Mouse (Mus musculus) A20 (cell line): Measurements from ENCODE around the gene Tcea2.

Experiments used
- DNase-seq: peaks from one replicate; pipeline ENCODE4 v3.0.0-alpha.2; 2011; ENCODE audit warnings: low read depth, low spot score

Gene Tcea2

DNA sequence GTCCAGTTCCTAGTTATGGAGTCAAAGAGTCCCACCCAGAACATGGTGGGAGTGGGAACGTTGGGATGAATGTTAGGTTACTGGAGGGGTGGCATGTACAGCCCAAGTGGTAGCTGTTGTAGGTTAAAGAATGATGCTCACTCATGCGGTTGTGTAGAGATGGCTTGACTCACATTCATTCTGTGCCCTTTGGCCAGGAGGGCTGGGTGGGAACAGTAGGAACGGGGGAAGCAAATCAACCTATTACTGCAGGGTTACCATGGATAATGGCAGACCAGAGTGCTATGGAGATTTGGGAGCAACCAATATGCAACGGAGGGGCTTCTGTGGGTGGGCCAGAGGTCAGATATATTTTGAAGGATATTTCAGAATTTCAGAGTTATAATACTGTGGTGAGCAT, 5.2 kb upstream of the Tcea2 start:
- no peak for DNase-seq

DNA sequence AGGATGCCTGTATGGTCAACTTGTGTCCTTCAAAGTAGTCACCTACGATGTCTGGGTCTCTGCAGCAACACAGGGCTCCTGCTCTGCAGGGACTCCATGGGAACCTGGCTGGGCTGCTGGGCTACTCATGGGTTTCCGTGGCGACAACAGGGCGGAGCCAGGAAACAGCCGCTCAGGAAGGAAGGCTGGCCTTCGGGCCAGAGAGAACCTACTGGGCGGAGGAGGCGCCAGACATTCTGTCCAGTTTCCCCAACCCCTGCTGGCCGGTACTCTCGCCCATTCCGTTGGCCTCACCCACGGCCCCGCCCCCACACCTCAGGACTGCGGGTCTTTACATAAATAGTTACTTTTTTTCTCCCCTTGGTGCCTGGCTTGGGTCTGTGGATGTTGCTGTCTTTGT, 4.7 kb upstream of the Tcea2 start:
- DNase-seq = no peak

DNA sequence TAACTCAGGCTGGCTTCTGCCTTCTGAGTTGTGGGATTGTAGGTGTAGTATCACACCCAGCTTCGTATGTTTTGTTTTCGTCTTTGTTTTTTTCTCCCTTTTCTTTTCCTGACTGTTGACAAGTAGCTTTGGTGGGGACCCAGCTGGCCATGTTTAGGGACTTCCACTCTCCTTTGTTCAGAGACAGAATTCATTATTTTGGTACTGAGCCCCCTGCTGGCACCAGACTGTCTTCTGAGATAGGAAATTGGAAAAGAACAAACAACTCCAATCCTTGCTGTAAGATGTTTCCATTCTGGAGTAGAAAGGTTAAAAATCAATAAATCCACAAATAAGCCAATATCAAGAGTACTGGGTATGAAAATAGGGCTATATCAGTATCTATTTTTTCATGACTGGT, 3.7 kb upstream of the Tcea2 start:
- DNase-seq = no peak

DNA sequence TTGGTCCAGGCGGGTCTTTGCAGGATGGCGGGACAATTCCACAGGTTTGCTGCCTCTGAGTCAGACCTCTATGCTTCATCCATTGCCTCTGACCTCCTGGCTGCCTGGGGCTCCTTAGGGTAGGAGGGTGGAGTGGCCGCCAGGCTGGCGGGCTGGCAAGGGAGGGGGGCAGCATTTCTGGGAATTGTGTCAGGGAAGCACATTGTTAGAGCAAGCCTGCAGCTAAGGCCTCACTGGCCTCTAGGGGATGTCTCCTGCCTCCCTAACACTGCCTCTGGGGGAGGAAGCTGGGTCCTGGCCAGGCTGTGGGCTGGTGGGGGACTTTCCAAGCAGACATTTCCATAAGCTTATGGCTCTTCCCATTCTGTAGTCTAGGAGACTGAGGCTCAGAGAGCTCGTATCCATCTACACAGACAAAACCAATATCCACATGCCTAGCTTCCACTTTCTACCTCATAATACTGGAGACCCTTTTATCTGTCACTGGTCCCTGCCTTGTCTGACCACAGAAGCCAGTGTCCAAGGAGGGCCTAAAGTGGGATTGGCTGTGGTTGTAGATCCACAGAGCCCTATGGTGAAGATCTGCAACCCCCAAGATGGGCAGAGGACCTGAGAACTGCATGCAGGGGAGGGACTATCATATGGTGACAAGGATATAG, 2.9 kb upstream of the Tcea2 start:
- no peak for DNase-seq

DNA sequence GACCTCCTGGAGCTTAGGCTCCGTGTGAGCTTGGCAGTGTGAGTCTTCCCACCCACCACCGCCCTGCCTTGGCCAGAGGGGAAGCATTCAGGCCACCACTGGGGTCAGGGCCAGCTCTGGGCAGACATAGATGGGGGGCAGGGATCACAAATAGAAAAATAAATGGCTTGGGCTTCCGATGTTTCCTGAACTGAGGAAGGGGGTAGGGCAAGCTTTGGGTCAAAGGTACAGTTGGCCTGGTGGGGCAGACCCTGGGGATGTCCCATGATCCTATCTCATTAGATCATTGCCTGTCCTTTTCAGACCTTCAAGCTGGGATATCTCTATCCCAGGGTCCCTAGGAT, 2.4 kb upstream of the Tcea2 start:
- DNase-seq = no peak

DNA sequence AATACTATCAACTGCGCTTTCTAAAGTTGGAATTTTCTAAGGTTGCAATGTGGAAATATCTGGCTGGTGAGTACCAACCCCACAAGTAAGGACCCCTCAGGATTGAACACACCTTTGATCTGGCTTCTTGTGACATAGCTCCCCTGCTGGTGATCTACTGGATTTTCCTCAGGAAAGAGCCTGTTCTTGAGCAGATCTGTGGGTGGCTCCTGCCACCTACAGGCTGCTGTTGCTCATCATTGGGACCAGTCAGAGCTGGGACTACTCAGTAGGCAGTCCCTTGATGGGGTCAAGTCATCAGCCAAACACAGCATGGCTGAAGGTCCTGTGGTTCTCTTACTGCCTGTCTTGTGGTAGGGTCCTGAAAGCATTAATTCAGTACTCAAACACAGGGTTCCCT, 1.3 kb upstream of the Tcea2 start:
- DNase-seq = peak; percentile 90

DNA sequence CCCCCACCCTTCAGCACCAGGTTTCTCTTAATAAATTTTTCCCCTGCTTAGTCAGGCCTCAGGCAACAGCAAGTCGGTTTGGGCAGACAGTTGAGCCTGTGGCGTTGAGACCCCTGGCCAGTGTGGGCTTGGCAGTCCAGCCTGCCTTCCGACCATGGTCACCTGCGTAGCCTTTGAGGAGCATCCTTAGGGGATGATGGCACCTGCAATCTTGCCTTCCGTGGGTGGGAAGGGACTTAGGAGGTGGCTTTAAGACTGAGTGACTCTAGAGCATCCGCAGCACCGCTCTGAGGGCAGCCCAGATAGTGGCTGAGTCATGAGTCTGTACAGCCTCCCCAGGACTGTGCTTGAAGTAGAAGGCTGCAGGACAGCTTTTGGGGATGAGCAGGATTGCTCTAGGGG, 607 bp downstream of the Tcea2 start:
- peak; percentile 59 for DNase-seq

DNA sequence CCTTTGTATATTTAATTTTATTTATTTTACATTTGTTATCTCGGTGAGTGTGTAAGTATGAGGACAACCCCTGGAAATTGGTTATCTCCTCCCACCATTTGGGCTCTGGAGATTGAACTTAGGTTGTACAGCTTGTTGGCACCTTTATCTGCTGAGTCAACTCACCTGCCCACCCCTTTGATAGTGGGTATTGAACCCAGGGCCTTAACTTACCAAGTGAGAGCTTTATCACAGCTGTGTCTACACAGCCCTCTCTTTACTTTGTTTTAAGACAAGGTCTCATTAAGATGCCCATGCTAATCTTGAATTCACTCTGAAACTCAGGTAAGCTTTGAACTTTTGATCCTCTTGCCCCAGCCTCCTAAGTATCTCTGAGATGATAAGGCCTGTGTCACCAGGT, 1.9 kb downstream of the Tcea2 start:
- DNase-seq = no peak

DNA sequence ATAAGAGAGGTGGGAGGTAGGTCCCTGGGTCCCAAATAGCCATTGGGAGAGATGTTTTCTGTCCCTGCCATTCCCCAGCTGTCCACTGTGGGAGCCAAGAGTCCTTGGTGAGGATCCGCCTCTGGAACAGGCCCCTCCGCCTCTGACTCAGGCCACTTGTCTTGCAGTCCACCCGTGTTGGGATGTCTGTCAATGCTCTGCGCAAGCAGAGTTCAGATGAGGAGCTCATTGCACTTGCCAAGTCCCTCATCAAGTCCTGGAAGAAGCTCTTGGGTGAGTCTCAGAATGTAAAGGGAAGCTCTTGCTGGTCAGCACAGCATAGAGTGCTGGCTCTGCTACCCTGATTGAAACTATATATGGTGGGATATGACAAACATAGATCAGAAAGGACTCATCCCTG, 3.3 kb downstream of the Tcea2 start:
- DNase-seq = no peak

DNA sequence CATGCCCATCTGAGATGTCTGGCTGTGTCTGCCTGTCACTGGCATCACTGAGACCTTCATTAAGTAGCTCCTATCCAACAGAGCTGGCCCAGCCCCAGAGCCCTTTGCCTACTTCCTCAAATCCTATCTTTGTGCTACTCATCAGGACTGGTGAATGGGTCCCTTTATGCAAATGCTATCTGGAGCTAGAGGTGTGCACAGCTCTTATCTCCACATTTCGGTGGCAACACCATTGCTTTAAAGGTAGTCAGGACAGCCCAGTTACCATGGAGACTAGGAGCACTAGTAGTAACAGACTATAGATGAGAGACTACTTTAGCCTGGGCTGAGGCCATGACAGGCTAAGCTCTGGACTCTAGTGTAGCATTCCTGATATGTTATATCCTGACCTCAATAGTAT, 4.6 kb downstream of the Tcea2 start:
- DNase-seq = peak; percentile 51

DNA sequence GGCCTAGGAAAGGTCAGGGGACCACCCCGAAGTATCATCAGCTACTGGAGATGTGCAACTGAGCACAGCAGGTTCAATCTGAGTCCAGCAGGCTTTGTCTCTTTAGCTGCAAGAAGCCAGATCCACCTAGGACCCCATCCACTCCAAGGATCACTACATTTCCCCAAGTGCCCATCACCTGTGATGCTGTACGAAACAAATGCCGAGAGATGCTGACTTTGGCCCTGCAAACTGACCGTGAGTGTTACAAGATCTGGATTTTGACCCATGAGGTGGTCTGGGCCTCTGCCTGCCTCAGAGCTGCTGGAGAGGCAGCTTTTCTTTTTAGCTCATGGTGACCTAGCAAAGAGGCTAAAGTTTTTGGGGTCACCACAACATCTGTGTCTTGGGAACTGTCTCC, 5.6 kb downstream of the Tcea2 start:
- no peak for DNase-seq

DNA sequence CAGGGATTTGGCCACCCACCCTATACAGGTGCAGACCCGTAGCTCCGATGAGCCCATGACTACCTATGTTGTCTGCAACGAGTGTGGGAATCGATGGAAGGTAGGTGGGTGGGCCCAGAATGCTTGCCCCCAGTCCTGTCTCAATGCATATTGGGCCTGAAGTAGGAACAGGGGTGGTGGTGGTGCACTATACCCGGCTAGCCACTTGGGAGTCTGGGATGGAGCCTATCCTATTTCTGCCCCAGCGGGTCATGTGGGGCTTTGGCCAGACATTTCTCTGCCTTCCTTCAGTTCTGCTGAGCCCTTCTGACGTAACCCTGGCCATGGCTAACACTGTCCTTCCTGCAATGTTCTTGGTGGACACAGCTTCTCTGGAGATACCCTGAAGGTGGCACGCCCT, 7.5 kb downstream of the Tcea2 start:
- no peak for DNase-seq

DNA sequence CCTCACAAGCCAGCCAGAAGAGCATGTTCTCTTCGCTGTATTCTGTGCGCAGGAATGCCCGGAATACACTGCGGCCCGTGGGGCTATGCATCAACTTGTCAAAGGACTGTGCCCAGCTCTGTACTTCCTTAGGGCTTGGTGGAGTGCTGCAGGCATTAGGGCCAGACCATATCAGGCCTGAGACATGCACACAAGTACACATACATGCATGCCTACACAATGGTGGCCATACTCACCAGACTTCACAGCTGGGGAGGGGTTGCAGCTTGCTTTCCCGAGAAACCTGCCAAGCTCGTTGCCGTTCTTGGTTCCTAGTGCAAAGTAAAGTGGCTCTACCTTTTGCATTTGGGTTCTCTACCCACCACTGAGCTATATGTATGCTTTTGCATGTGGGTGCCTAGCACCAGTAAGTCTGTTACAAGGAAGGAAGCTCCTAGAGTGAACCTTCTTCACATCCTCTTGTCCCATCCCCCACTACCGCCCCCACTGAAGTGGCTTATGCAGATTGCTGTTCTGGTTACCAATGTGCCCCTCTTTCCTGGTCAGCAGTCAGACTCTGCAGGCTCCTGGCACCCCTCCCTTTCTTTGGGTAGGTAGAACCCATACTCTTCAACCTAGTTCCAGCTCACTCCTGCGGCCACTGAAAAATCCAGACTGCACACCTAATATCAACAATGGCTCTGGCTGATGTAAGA, 9.5 kb downstream of the Tcea2 start:
- no peak for DNase-seq

DNA sequence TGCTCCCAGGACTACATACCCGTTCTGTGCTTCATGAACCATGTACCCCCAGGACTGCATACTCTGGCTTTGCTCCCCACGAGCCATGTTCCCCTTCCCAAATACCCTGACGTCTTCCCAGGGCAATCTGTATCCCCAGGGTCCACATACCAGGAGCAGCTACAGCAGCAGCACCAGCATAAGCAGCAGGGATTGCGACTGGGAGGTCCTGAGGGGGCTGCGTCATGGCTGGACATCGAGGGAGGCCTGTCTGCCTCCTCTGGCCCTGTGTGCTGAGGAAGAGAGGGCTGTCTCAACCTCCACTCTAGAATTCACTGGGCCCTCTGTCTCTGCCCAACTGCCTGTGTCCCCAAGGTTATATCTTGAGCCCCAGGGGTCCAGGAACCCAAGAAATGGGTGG, 11.0 kb downstream of the Tcea2 start:
- DNase-seq = no peak

DNA sequence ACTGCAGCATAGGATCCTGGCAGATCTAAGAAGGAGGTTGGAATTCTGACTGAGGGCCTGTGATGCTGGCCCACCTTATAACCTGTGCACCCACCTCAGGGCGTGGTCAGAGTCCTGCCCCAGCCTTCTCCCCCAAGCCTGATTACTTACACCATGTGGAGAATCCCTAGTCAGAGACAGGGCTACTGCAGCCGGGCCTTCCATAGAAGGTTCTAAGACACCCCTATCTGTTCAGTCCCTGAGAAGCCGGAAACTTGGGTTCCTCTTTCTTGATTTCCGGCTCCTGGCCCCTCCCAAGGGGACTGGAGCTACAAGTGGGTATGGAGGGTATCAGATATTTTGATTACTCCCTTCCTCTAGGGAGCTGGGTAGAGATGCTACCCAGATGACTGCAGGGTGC, 11.5 kb downstream of the Tcea2 start:
- no peak for DNase-seq

DNA sequence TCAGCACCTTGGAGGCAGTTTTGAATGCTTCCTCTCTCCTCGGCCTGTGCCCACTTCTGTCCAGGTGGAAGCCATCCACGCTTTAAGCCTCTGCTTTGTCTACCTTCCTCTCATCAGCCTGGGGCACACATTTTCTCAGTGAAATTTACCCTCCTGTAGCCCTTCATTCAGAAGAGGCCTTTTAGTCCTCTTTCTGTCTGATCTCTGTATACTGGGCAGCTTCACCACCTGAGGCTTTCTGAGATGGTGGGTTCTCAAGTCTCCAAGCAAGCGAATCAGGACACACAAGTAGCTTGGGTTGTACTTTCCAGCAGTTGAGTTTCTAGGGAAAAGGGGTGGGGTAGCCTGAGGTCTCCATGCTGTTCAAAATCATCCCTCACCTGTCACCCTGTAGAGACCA, 12.2 kb downstream of the Tcea2 start:
- no peak for DNase-seq

DNA sequence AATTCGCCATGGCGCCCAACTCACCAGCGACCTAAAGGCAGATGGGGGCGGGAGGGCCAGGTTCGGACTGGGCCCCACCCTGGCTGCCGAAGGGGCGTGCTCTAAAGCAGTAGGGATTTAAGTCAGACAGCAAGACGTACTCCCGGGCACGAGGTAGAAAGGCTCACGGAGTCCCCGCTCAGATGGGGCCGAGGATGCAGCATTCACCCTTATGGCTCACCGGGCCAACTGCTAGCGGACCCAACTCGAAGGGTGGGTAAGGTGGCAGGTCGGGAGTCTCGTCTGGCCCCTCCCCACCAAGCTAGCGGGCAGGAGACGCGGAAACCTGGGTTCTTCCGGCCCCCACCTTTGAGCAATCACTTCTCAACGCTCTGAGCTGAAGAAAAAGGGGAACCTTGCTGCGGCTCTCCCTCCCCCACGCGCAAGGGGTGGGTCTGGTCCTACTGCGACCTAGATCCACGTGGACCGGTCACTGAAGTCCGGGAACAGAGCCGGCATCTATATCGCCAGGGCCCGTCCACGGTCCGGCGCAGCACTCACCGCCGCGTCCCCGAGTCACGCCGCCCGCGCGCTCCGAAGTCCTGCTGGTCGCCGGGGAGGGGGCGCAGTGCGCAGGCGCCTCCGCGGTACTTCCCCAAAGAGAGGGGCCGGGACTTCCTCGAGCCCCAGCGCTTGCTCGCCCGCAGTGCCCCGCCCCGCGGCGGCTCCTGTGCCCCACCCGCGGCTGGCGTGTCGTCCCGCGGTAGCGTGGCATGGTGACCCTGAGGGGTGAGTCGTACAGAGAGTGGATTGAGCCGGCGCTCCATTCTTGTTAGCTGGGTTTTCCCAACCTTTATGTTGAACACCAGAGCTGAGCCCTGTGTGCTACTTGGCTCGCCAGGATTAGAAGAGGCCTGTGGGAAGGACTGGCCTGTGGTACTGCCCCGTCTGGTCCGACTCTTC, 13.5 kb downstream of the Tcea2 start, which contains the start of gene Rgs19:
TSS of gene Rgs19 (minus strand) at position 639 of the 942 bp plus-strand sequence.
- DNase-seq = peak; percentile 96

DNA sequence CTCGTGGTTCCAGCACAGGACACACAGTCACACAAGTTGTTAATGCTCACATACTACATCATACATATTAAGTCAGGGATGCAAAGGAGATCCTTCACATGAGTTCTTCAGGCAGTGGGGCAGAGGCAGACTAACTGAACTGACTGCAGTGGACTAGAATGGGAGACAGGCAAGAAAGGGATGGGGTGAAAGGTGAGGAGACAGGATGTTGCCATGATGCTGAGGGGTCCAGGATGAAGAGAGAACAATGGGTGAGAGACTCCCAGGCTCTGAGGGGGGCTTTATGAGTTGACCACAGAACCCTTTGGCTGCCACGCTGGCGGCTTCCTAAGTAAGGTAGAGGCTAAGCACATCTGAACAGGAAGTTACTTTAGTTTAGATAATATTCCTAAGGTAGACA, 14.5 kb downstream of the Tcea2 start:
- no peak for DNase-seq

DNA sequence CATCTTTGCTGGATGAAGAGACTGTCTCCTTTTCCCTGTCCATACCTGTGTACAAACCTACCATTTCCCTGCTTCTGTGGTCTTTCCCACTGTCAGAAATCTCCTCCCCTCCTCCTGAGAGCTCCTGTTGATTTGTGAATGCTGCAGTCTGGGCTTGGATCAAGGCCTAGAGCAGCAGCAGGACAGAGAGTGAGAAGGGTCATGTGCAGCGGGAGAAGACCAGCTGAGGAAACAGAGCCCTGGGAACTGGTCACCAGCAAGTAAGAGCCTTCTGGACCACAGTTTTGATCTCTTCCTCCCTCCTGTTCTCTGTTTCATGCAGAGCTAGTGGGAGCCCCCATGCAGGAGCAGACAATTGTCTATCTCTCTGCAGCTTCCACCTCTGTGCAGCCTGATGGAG, 15.7 kb downstream of the Tcea2 start:
- DNase-seq = no peak

DNA sequence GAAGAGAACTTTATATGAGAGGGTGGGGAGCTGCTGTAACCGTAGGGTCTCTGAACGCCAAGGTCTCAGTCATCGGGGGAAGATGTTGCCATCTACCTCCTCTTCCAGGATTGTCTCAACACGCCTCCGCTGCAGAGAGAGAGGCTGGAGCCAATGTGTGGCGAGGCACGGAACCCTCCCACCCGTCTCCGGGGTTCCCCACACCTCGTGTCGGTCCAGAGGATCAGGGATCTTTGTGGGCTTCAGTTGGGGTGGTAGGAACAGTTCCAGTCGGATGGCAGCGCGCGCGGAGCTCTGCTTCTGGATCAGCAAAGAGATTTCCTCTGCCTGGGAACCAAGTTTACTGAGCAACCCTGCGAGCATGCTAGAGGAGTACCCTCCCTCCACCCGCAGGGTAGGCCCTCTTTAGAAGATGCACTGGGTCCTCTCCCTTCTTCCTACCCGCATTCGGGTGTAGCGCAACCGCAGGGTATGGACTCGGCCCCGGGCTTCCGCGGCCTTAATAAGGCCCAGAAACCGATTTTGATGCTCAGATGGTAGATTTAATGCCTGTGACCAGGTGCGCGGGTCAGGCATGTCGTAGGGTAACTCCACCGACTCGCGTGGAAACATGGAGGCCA, 16.8 kb downstream of the Tcea2 start:
- DNase-seq = no peak

DNA sequence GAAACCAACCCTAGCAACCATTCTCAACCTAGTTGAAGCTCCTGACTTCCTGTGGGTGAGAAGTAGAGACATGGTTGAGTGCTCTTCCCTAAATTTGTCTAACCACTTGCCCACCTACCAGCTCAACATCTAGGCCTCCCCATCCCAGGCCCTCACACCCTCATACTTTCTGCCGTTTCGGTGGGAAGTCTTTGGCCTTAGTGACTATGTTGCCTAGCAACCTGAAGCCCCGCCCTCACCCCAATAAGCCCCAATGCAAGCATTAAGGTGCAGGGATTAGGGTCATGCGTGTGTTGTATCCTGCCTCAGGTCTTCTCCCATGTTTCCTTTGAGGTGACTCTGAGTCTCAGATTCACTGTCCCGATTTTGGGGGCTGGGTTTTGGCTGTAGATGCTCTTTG, 18.1 kb downstream of the Tcea2 start, which contains the start of gene Lkaaear1:
TSS of gene Lkaaear1 (minus strand) at position 202 of the 400 bp plus-strand sequence.
- no peak for DNase-seq

DNA sequence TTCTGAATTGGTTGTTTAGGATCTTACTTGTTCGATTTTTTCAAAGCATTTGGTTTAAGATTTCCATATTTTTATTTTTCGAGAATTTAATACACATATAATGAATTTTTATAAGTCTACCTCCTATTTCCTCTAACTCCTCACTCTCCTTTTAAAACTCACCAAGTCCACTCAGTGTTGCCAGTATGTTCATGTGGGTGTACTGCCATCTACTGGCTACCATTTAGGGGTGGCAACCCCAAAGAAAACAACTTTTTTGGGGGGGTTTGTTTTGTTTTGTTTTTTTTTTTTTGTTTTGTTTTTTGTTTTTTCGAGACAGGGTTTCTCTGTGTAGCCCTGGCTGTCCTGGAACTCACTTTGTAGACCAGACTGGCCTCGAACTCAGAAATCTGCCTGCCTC, 26.6 kb downstream of the Tcea2 start:
- peak; percentile 56 for DNase-seq
